Mouse (Mus musculus): ENCODE results near the gene 6430531B16Rik.

6430531B16Rik gene

DNA sequence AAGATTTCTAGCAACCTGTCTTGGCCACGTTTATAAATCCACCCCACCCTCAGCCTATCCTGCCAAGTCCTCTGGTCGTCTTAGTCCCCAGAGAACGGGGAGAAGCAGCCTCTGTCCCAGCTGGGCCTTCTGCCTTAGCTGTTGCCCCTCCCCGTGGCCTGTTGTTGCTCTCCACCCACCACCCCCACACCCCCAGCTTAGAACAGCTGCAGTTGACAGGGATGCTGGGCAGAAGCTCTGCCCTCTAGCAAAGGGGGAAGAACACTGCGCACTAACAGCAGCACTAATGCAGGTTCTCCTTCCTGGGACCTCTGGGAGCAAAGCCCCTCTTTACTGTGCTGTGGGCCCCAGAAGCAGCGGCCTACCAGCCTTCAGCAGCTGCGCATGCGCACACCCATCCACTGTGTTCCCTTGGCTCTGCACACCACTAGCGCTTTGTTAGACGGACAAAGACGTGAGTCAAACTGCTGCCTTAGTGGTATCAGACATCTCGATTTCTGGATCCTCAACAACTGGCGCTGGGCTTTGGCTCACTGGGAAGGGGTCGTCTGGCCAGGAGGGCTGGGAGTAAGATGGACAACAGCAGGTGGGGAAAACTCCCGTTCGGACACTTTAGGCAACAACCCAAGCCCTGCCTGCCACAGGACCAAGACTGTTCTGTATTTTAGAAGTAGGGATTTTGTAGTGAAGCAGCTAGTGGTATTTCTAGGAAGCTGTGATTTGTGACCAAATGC is 37.9 kb downstream of the 6430531B16Rik start:
- in situ Hi-C loops (cut with MboI; ENCODE audit: low sequenced_read_pairs) = no loop called here

DNA sequence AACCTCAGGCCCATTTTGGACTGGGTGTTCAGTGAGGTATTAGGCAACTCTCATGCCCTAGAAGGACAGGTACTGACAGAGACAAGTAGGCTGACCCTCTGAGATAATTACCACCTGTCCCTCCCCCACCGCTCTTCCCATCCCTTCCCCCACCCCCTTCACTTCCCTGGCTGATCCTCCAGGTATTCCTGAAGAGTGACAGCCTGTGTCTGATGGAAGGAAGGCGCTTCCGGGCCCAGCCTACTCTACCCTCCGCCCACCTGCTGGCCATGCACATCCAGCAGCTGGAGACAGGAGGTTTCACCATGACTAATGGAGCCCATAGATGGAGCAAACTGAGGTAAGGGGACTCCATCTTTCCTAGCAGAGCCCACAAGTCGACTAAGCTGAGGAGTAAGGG is 40.7 kb downstream of the 6430531B16Rik start:
- in situ Hi-C loops (cut with MboI; ENCODE audit: low sequenced_read_pairs) = no loop called here

DNA sequence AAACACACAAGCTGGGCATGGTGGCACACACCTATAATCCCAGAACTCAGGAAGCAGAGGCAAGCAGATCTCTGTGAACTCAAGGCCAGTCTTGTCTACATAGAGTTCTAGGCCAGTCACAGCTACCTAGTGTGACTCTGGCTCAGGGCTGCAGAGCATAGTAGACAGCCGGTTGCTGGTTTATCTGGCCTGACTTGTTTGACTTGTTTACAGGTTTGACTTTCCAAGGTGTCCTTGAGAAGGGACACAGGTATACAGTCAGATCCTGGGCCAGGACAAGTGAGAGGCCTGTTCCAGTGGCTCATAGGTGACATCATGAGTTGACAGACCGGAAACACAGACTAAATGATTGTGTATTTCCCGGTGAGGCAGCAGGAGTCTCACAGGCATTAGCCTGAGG is 41.4 kb downstream of the 6430531B16Rik start:
- in situ Hi-C loops (cut with MboI; ENCODE audit: low sequenced_read_pairs) = no loop called here

DNA sequence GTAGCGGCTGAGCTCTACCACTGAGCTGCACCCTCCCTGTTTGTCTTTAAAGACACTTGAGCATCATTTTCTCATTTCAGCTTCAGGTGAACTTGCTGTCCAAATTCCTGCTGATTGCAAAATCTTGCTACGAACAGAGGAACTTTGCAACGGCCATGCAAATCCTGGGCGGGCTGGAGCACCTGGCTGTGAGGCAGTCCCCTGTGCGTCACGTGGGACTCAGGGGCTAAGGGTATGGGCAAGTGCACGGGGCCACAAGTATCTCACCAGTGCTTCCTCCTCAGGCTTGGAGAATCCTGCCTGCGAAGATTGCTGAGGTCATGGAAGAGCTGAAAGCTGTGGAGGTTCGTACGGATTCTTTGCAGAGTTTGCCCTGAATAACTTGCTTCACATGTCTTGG is 41.9 kb downstream of the 6430531B16Rik start:
- in situ Hi-C loops (cut with MboI; ENCODE audit: low sequenced_read_pairs) = no loop called here

DNA sequence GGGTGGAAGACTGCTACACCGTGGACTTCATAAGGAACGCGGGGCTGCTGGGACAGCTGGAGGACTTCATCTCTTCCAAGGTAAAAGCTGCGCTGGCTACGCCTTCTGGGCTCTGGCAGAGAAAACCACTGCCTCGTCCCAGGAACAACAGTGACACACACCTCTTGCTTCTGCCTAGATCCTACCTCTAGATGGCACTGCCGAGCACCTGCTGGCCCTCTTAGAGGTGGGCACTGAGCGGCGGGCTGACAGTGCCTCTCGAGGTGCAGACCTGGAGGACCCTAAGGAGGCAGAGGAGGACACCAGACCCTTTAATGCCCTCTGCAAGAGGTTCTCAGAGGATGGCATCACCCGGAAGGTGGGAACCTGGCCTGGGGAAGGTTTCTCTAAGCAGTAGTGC is 47.8 kb downstream of the 6430531B16Rik start:
- in situ Hi-C loops (cut with MboI; ENCODE audit: low sequenced_read_pairs) = no loop called here
